Comparison of ENCODE assay signal across 37 mouse cellular contexts in genomic region chr1:20670906-20671768, GRCm38 (mm10). TPM values are rescaled to one million over a fixed set of nuclear protein-coding genes. Genes with fewer than 3 reads are reported as not detected.
DNase-seq lines count a peak whose midpoint lies in the region; ATAC-seq and TF ChIP-seq lines count a peak whose summit lies in the region.
"Had no signal": no experiment of that assay in that cellular context is flagged by ENCODE, and none has a peak within 500 bp of the region (broad histone marks: within the 10 kb centered on the region; RNA-seq: fewer than 3 reads in every experiment).

No protein-coding gene starts in this region.

- H3K4me2 ChIP-seq in midbrain, embryonic 16.5 days (ENCODE audit: low read length) = no peak overlapping the region
- no peak overlapping the region for H3K4me2 ChIP-seq in midbrain, embryonic 14.5 days (ENCODE audit: low read length)
- H3K4me2 ChIP-seq in limb, embryonic 13.5 days (replicated peaks) = no peak overlapping the region
- H3K4me2 ChIP-seq in forebrain, embryonic 12.5 days = no peak overlapping the region
- H3K4me2 ChIP-seq: heart, embryonic 13.5 days; hindbrain, embryonic 14.5 days; intestine, embryonic 15.5 days; liver, embryonic 13.5 days had no signal

- peak overlapping the region; percentile 66 for H3K4me3 ChIP-seq in gastrocnemius, adult 2 months
- no peak overlapping the region for H3K4me3 ChIP-seq in midbrain, embryonic 16.5 days (ENCODE audit: low read depth, low read length)
- H3K4me3 ChIP-seq in midbrain, embryonic 14.5 days (replicated peaks; ENCODE audit: low read depth, low read length) = no peak overlapping the region
- peak overlapping the region; percentile 24 for H3K4me3 ChIP-seq in limb, embryonic 13.5 days
- no peak overlapping the region for H3K4me3 ChIP-seq in forebrain, embryonic 12.5 days (replicated peaks)
- H3K4me3 ChIP-seq: heart, embryonic 13.5 days; intestine, embryonic 15.5 days; layer of hippocampus, adult 2 months; liver, embryonic 13.5 days had no signal

- intact Hi-C loops in gastrocnemius, adult 2 months (cut with DNase I) = no loop called here

- peak; percentile 22 for DNase-seq in gastrocnemius, adult 2 months
- no peak for DNase-seq in gastrocnemius, postnatal 10 days
- no peak for DNase-seq in midbrain, embryonic 14.5 days
- no peak for DNase-seq in c-Kit-positive CD71-positive TER-119-positive erythroid progenitor cells, embryonic 14.5 days (ENCODE audit: low spot score)
- DNase-seq: adrenal gland, postnatal 10 days; cerebellum, adult 11-12 months; cerebellum, adult 9-11 months; heart, postnatal 10 days; kidney, adult 2 months; kidney, postnatal 36 days; liver, embryonic 13.5 days; lung, adult 2 months; lung, postnatal 14 days; right cerebral cortex, postnatal 25 days; spleen, adult 18-20 months; thymus, postnatal 14 days had no signal

- ATAC-seq in midbrain, embryonic 16.5 days = 0 out of 2 replicates have a peak, but pooled peaks have one; percentile 42
- no peak for ATAC-seq in midbrain, embryonic 14.5 days (ENCODE audit: low FRiP score, low TSS enrichment)
- no peak for ATAC-seq in limb, embryonic 13.5 days (ENCODE audit: low FRiP score, low read depth)
- ATAC-seq in forebrain, embryonic 12.5 days (ENCODE audit: low FRiP score) = no peak
- ATAC-seq: forebrain, embryonic 14.5 days; intestine, embryonic 15.5 days; Patski had no signal

- no peaks in the 10 kb centered on the region for H3K36me3 ChIP-seq in midbrain, embryonic 16.5 days (ENCODE audit: control insufficient read depth, insufficient read depth, low read length)
- H3K36me3 ChIP-seq in midbrain, embryonic 14.5 days (ENCODE audit: control insufficient read depth, insufficient read depth, low read length) = no peaks in the 10 kb centered on the region
- H3K36me3 ChIP-seq in limb, embryonic 13.5 days = no peaks in the 10 kb centered on the region
- H3K36me3 ChIP-seq in forebrain, embryonic 12.5 days (replicated peaks) = no peaks in the 10 kb centered on the region
- H3K36me3 ChIP-seq: heart, embryonic 13.5 days; intestine, embryonic 15.5 days; liver, embryonic 13.5 days had no signal

- TF ChIP-seq CTCF in gastrocnemius, adult 2 months (IDR thresholded peaks at IDR 0.05) = no peak

- H3K9ac ChIP-seq in midbrain, embryonic 16.5 days (ENCODE audit: low read depth, low read length) = no peak overlapping the region
- no peak overlapping the region; the same call in 1 of the 2 replicates for H3K9ac ChIP-seq in midbrain, embryonic 14.5 days (replicated peaks; ENCODE audit: low read length)
- 0 out of 2 replicates have a peak overlapping the region, but pooled peaks have one; percentile 4 for H3K9ac ChIP-seq in limb, embryonic 13.5 days
- H3K9ac ChIP-seq in forebrain, embryonic 12.5 days = no peak overlapping the region
- H3K9ac ChIP-seq: heart, embryonic 13.5 days; hindbrain, embryonic 14.5 days; intestine, embryonic 15.5 days; liver, embryonic 13.5 days had no signal

- peak overlapping the region; percentile 83 for H3K27ac ChIP-seq in gastrocnemius, adult 2 months
- H3K27ac ChIP-seq in midbrain, embryonic 16.5 days (ENCODE audit: low read length) = no peak overlapping the region
- H3K27ac ChIP-seq in midbrain, embryonic 14.5 days (replicated peaks; ENCODE audit: low read depth, low read length) = no peak overlapping the region
- no peak overlapping the region; the same call in 1 of the 2 replicates for H3K27ac ChIP-seq in limb, embryonic 13.5 days
- H3K27ac ChIP-seq in forebrain, embryonic 12.5 days = no peak overlapping the region
- H3K27ac ChIP-seq: heart, embryonic 13.5 days; hindbrain, embryonic 14.5 days; intestine, embryonic 15.5 days; layer of hippocampus, adult 2 months; liver, embryonic 13.5 days had no signal

- WGBS in midbrain, embryonic 16.5 days = 79% methylated on average over 9 of the region's 9 CpGs
- 82% methylated on average over 9 of the region's 9 CpGs for WGBS in midbrain, embryonic 14.5 days
- WGBS in limb, embryonic 13.5 days = 74% methylated on average over 9 of the region's 9 CpGs
- 82% methylated on average over 9 of the region's 9 CpGs for WGBS in forebrain, embryonic 12.5 days

- H3K4me1 ChIP-seq in midbrain, embryonic 16.5 days (ENCODE audit: control insufficient read depth, insufficient read depth, low read length) = no peaks in the 10 kb centered on the region
- no peaks in the 10 kb centered on the region for H3K4me1 ChIP-seq in midbrain, embryonic 14.5 days (ENCODE audit: control insufficient read depth, insufficient read depth, low read length)
- no peaks in the 10 kb centered on the region for H3K4me1 ChIP-seq in limb, embryonic 13.5 days
- no peaks in the 10 kb centered on the region for H3K4me1 ChIP-seq in forebrain, embryonic 12.5 days
- H3K4me1 ChIP-seq: intestine, embryonic 15.5 days; liver, embryonic 13.5 days had no signal

- H3K27me3 ChIP-seq in midbrain, embryonic 16.5 days (ENCODE audit: control insufficient read depth, insufficient read depth, low read depth, low read length) = no peaks in the 10 kb centered on the region
- no peaks in the 10 kb centered on the region for H3K27me3 ChIP-seq in midbrain, embryonic 14.5 days (ENCODE audit: control insufficient read depth, insufficient read depth, low read length)
- no peaks in the 10 kb centered on the region for H3K27me3 ChIP-seq in limb, embryonic 13.5 days
- no peaks in the 10 kb centered on the region for H3K27me3 ChIP-seq in forebrain, embryonic 12.5 days
- H3K27me3 ChIP-seq: heart, embryonic 13.5 days; intestine, embryonic 15.5 days; liver, embryonic 13.5 days; Patski had no signal

- H3K9me3 ChIP-seq in midbrain, embryonic 16.5 days (replicated peaks; ENCODE audit: control insufficient read depth, low read length, poor library complexity, severe bottlenecking) = no peaks in the 10 kb centered on the region
- no peaks in the 10 kb centered on the region for H3K9me3 ChIP-seq in midbrain, embryonic 14.5 days (ENCODE audit: control insufficient read depth, low read length)
- H3K9me3 ChIP-seq in limb, embryonic 13.5 days = no peaks in the 10 kb centered on the region
- no peaks in the 10 kb centered on the region for H3K9me3 ChIP-seq in forebrain, embryonic 12.5 days
- H3K9me3 ChIP-seq: heart, embryonic 13.5 days; intestine, embryonic 15.5 days; liver, embryonic 13.5 days had no signal

RNA-seq across cellular contexts. Expression of gene Pkhd1, which starts 53.3 kb away (rescaled TPM):
- under 1 TPM in 1 of 2 experiments, not detected in 1; 0.06 TPM for total RNA-seq in gastrocnemius, adult 2 months (2021)
- total RNA-seq in gastrocnemius, postnatal 10 days (2021) = under 1 TPM; 0.16 to 0.41 TPM
- 0.10 TPM in 1 of 2 replicates, not detected in the other for polyA plus RNA-seq in midbrain, embryonic 16.5 days (2015; fragmentation: Nextera tagmentation; extraction: Ambion mirVana)
- polyA plus RNA-seq in midbrain, embryonic 14.5 days (2014; fragmentation: Nextera tagmentation; extraction: Ambion mirVana) = 0.03 and 0.05 TPM in 2 replicates
- polyA plus RNA-seq in limb, embryonic 13.5 days (2015; fragmentation: Nextera tagmentation; extraction: Ambion mirVana) = 0.05 and 0.10 TPM in 2 replicates
- 0.01 TPM in 1 of 2 replicates, not detected in the other for polyA plus RNA-seq in forebrain, embryonic 12.5 days (2016; fragmentation: Nextera tagmentation; extraction: Ambion mirVana)
- total RNA-seq: common myeloid progenitor, adult 5-6 weeks; heart, adult 8-10 months; heart, postnatal 10 days; hematopoietic stem cell, adult 5-6 weeks; MEL had no signal
- polyA plus RNA-seq: forebrain, embryonic 14.5 days; heart, embryonic 13.5 days; limb, embryonic 11.5 days had no signal

RNA-seq across cellular contexts. Expression of gene Il17a, which starts 59.6 kb away (rescaled TPM):
- not detected for total RNA-seq in gastrocnemius, adult 2 months (2021)
- not detected for total RNA-seq in gastrocnemius, postnatal 10 days (2021)
- polyA plus RNA-seq in midbrain, embryonic 16.5 days (2015; fragmentation: Nextera tagmentation; extraction: Ambion mirVana) = not detected in 2 replicates
- polyA plus RNA-seq in midbrain, embryonic 14.5 days (2014; fragmentation: Nextera tagmentation; extraction: Ambion mirVana) = not detected in 2 replicates
- polyA plus RNA-seq in limb, embryonic 13.5 days (2015; fragmentation: Nextera tagmentation; extraction: Ambion mirVana) = not detected in 2 replicates
- polyA plus RNA-seq in forebrain, embryonic 12.5 days (2016; fragmentation: Nextera tagmentation; extraction: Ambion mirVana) = not detected in 2 replicates
- total RNA-seq: adrenal gland, postnatal 10 days; common myeloid progenitor, adult 5-6 weeks; heart, adult 8-10 months; heart, postnatal 10 days; hematopoietic stem cell, adult 5-6 weeks; layer of hippocampus, adult 2 months; layer of hippocampus, postnatal 25 days; left cerebral cortex, adult 8-10 months; MEL had no signal
- polyA plus RNA-seq: forebrain, embryonic 14.5 days; gonadal fat pad, adult 2 months; heart, embryonic 13.5 days; hindbrain, embryonic 14.5 days; intestine, embryonic 15.5 days; kidney, adult 2 months; kidney, embryonic 16.5 days; limb, embryonic 11.5 days; liver, embryonic 13.5 days; lung, adult 2 months; neural tube, embryonic 14.5 days; Patski; stomach, embryonic 16.5 days; urinary bladder, adult 2 months had no signal

Comparison
In these comparisons a context has a peak if more than half of its experiments do, and no peak if none do; other contexts are left out.
1. H3K4me3 ChIP-seq: peak in gastrocnemius, adult 2 months (single experiment) and limb, embryonic 13.5 days (single experiment); none in midbrain, embryonic 16.5 days (single experiment), midbrain, embryonic 14.5 days (single experiment) and forebrain, embryonic 12.5 days (single experiment).